Mouse (Mus musculus) urinary bladder, postnatal 0 days (tissue): Measurements from ENCODE around the gene Vmn2r94. TPM values are rescaled to one million over a fixed set of nuclear protein-coding genes. Genes with fewer than 3 reads are reported as not detected.

Experiments used
- polyA plus RNA-seq: library from polyadenylated mRNA; unstranded; fragments of >200 nt; fragmentation: Nextera tagmentation; extraction: Ambion mirVana; gene quantifications from 2 replicates; pipeline ENCODE4 v1.2.1, GENCODE M21; 2015

The Vmn2r94 gene
- not detected in 2 replicates for polyA plus RNA-seq

GRCm38 (mm10) chr17:18277656-18278055 lies at the start of gene Vmn2r94:
Gene Vmn2r94 (minus strand): TSS chr17:18277756.

GRCm38 (mm10) chr17:18297799-18298198 lies 20.2 kb upstream of the Vmn2r94 start, which contains the start of gene Vmn2r93:
Gene Vmn2r93 (plus strand): TSS chr17:18298099.

Other genes with a start within 250 kb of the Vmn2r94 start
- gene Vmn2r124, start 228.3 kb downstream of the Vmn2r94 start, polyA plus RNA-seq: not detected in 2 replicates
- gene Vmn2r91, start 192.7 kb downstream of the Vmn2r94 start, polyA plus RNA-seq: not detected in 2 replicates
- gene Vmn2r92, start 125.9 kb downstream of the Vmn2r94 start, polyA plus RNA-seq: not detected in 2 replicates
- gene Vmn2r93, start 20.3 kb upstream of the Vmn2r94 start, polyA plus RNA-seq: not detected in 2 replicates
- not detected in 2 replicates for gene Vmn2r95, start 146.3 kb upstream of the Vmn2r94 start, polyA plus RNA-seq